Mouse (Mus musculus): ENCODE data around the gene Camsap3.

DNA sequence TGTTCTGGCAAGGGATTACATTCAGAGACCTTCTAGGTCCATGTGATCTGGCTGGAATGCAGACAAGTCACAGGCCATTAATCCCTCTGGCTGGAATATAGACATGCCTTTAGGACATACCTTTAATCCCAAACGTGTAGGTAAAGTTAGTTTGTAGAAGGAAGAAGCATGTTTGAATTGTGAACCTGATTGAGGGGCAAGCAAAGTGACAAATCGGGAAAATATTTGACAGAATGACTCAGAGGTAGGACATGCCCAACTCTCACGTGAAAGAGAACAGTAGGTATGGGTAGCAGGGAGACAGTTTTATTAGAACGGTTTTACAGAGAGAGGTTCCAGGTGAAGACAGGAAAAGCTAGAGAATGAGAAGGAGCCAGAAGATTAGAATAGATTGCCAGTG lies 60.5 kb downstream of the Camsap3 start:
- TF ChIP-seq CTCF (IDR thresholded peaks at IDR 0.05) (no peak), EP300 (IDR thresholded peaks at IDR 0.05) (no peak)

Data from lung, postnatal 0 days (tissue).